8 mouse cellular contexts compared by ENCODE assay signal in genomic region chr1:172376198-172376667, GRCm38 (mm10). TPM values are rescaled to one million over a fixed set of nuclear protein-coding genes. Genes with fewer than 3 reads are reported as not detected.
A peak's percentile ranks its signal among the peaks of the same experiment; 100 is the strongest.
DNase-seq lines count a peak whose midpoint lies in the region; ATAC-seq and TF ChIP-seq lines count a peak whose summit lies in the region.

Pigm (plus strand) TSS chr1:172376546.

- peak within 1 kb of the TSS; percentile 97 for H3K4me2 ChIP-seq in heart, embryonic 12.5 days
- peak within 1 kb of the TSS; percentile 93 for H3K4me2 ChIP-seq in kidney, postnatal 0 days (ENCODE audit: low read length)
- peak within 1 kb of the TSS; percentile 89 for H3K4me2 ChIP-seq in liver, embryonic 11.5 days
- H3K4me2 ChIP-seq in stomach, embryonic 14.5 days (replicated peaks; ENCODE audit: low read depth, low read length) = peak within 1 kb of the TSS; percentile 97

- no peaks in the 10 kb centered on the region for H3K9me3 ChIP-seq in heart, embryonic 12.5 days (replicated peaks)
- H3K9me3 ChIP-seq in kidney, postnatal 0 days (replicated peaks; ENCODE audit: low read length) = no peaks in the 10 kb centered on the region
- H3K9me3 ChIP-seq in liver, embryonic 11.5 days (ENCODE audit: control insufficient read depth, low read length) = no peaks in the 10 kb centered on the region
- no peaks in the 10 kb centered on the region for H3K9me3 ChIP-seq in stomach, embryonic 14.5 days (ENCODE audit: control insufficient read depth, low read depth, low read length)

- under 1% methylated on average over 39 of the region's 39 CpGs for WGBS in heart, embryonic 12.5 days
- under 1% methylated on average over 34 of the region's 39 CpGs for WGBS in kidney, postnatal 0 days
- under 1% methylated on average over 38 of the region's 39 CpGs for whole genome bisulfite sequencing in liver, embryonic 11.5 days
- 0% methylated on average over 39 of the region's 39 CpGs for WGBS in stomach, embryonic 14.5 days

- peaks cover 24% of the 10 kb centered on the region for H3K4me1 ChIP-seq in heart, embryonic 12.5 days (replicated peaks)
- H3K4me1 ChIP-seq in kidney, postnatal 0 days (replicated peaks; ENCODE audit: insufficient read depth, low read length) = peaks cover 14% of the 10 kb centered on the region
- H3K4me1 ChIP-seq in liver, embryonic 11.5 days (replicated peaks; ENCODE audit: control insufficient read depth, insufficient read depth, low read length) = peaks cover 8% of the 10 kb centered on the region
- H3K4me1 ChIP-seq in stomach, embryonic 14.5 days (ENCODE audit: control insufficient read depth, insufficient read depth, low read length) = peaks cover 18% of the 10 kb centered on the region

- ATAC-seq in erythroid progenitor cell, adult 5-6 weeks (replicated peaks; ENCODE audit: low FRiP score, poor library complexity, severe bottlenecking) = peak; percentile 97
- peak; percentile 98 for ATAC-seq in heart, embryonic 12.5 days (ENCODE audit: insufficient number of reproducible peaks, low FRiP score)
- ATAC-seq in kidney, postnatal 0 days (replicated peaks; ENCODE audit: low FRiP score, low read depth) = peak; percentile 97
- ATAC-seq in liver, embryonic 11.5 days (replicated peaks; ENCODE audit: low FRiP score) = peak; percentile 97
- peak; percentile 98 for ATAC-seq in stomach, embryonic 14.5 days (ENCODE audit: insufficient number of reproducible peaks, insufficient read depth, low FRiP score, low read depth)

- H3K9ac ChIP-seq in heart, embryonic 12.5 days = peak within 1 kb of the TSS; percentile 86
- H3K9ac ChIP-seq in kidney, postnatal 0 days (ENCODE audit: low read depth, low read length) = peak within 1 kb of the TSS; percentile 70
- peak within 1 kb of the TSS; percentile 84 for H3K9ac ChIP-seq in liver, embryonic 11.5 days (ENCODE audit: low read depth, low read length)
- peak within 1 kb of the TSS; percentile 78 for H3K9ac ChIP-seq in stomach, embryonic 14.5 days (replicated peaks; ENCODE audit: low read depth, low read length)

- H3K36me3 ChIP-seq in heart, embryonic 12.5 days = peaks cover 17% of the 10 kb centered on the region
- peaks cover 2% of the 10 kb centered on the region; the same call in 1 of the 2 replicates for H3K36me3 ChIP-seq in kidney, postnatal 0 days (ENCODE audit: insufficient read depth, low read length)
- H3K36me3 ChIP-seq in liver, embryonic 11.5 days (ENCODE audit: control insufficient read depth, insufficient read depth, low read length) = peaks cover 10% of the 10 kb centered on the region
- H3K36me3 ChIP-seq in stomach, embryonic 14.5 days (ENCODE audit: control insufficient read depth, insufficient read depth, low read length) = peaks cover 4% of the 10 kb centered on the region; the same call in 1 of the 2 replicates

- peak within 1 kb of the TSS; percentile 96 for H3K4me3 ChIP-seq in heart, embryonic 12.5 days
- H3K4me3 ChIP-seq in kidney, postnatal 0 days (replicated peaks; ENCODE audit: low read depth, low read length) = peak within 1 kb of the TSS; percentile 73
- H3K4me3 ChIP-seq in liver, embryonic 11.5 days (ENCODE audit: low read depth, low read length) = peak within 1 kb of the TSS; percentile 97
- H3K4me3 ChIP-seq in stomach, embryonic 14.5 days (ENCODE audit: low read depth, low read length) = peak within 1 kb of the TSS; percentile 88

- peak within 1 kb of the TSS; percentile 80 for H3K27ac ChIP-seq in heart, embryonic 12.5 days (ENCODE audit: poor library complexity, severe bottlenecking)
- H3K27ac ChIP-seq in kidney, postnatal 0 days = peak within 1 kb of the TSS; percentile 90
- H3K27ac ChIP-seq in liver, embryonic 11.5 days (ENCODE audit: low read depth, low read length) = peak within 1 kb of the TSS; percentile 70
- H3K27ac ChIP-seq in stomach, embryonic 14.5 days (ENCODE audit: low read length) = peak within 1 kb of the TSS; percentile 63

- 0 out of 2 replicates have a peak, but pooled peaks cover 2% of the 10 kb centered on the region for H3K27me3 ChIP-seq in heart, embryonic 12.5 days (replicated peaks)
- H3K27me3 ChIP-seq in kidney, postnatal 0 days (ENCODE audit: insufficient read depth, low read length) = no peaks in the 10 kb centered on the region
- no peaks in the 10 kb centered on the region for H3K27me3 ChIP-seq in liver, embryonic 11.5 days (replicated peaks; ENCODE audit: control insufficient read depth, insufficient read depth, low read length)
- H3K27me3 ChIP-seq in stomach, embryonic 14.5 days (ENCODE audit: control insufficient read depth, insufficient read depth, low read length) = no peaks in the 10 kb centered on the region

- no peak for TF ChIP-seq CTCF in kidney, postnatal 0 days (IDR thresholded peaks at IDR 0.05; ENCODE audit: low read depth)

- peak; percentile 99 for DNase-seq in CD4-positive helper T cell, adult 2 months (ENCODE audit: low read depth, low spot score)
- peak; percentile 95 for DNase-seq in brain, embryonic 18.5 days (ENCODE audit: low read depth, low spot score)
- DNase-seq in kidney, postnatal 0 days (ENCODE audit: low spot score) = peak; percentile 100
- peak; percentile 94 for DNase-seq in liver, embryonic 11.5 days (ENCODE audit: low spot score)
- DNase-seq in naive thymus-derived CD4-positive, alpha-beta T cell, adult 2 months (ENCODE audit: low read depth) = peak; percentile 98

RNA-seq across cellular contexts. Expression of gene Pigm, which starts in this region (rescaled TPM):
- 10.9 and 11.9 TPM in 2 replicates for total RNA-seq in erythroid progenitor cell, adult 5-6 weeks (2015; ENCODE audit: low replicate concordance)
- total RNA-seq in erythroid progenitor cell, adult 5-6 weeks (2017; ENCODE audit: low replicate concordance) = 8.7 and 13.2 TPM in 2 replicates
- 8.5 and 9.4 TPM in 2 replicates for polyA plus RNA-seq in heart, embryonic 12.5 days (2016; fragmentation: Nextera tagmentation; extraction: Ambion mirVana)
- 5.8 and 6.1 TPM in 2 replicates for polyA plus RNA-seq in kidney, postnatal 0 days (2015; fragmentation: Nextera tagmentation; extraction: Ambion mirVana)
- polyA plus RNA-seq in liver, embryonic 11.5 days (2014; fragmentation: Nextera tagmentation; extraction: Ambion mirVana) = 7.7 and 7.8 TPM in 2 replicates
- 9.7 and 10.5 TPM in 2 replicates for polyA plus RNA-seq in stomach, embryonic 14.5 days (2014; fragmentation: Nextera tagmentation; extraction: Ambion mirVana)

Comparison
In these comparisons a context has a peak if more than half of its experiments do, and no peak if none do; other contexts are left out.
1. Peak in every context shown above with its lines: DNase-seq, ATAC-seq, H3K4me3 ChIP-seq and H3K27ac ChIP-seq.